Mouse (Mus musculus) lung, adult 2 months (tissue): ENCODE measurements at regions not wholly inside any gene's neighbourhood (a gene's known extent, or its start where the extent isn't known, plus 50 kb on each side); places are given as distances from the start of the nearest gene placed in this dataset.

ENCODE experiments used
- DNase-seq: peaks from one replicate; pipeline ENCODE4 v3.0.0; 2022
- H3K4me1 ChIP-seq: fragments of 200-500 bp; 2 replicates; pipeline ENCODE4 v1.6.1; 2011; ENCODE audit warnings: low read length; ENCODE audit not compliant: control insufficient read depth, insufficient read depth
- H3K4me3 ChIP-seq: fragments of 200-500 bp; replicated peaks from 2 replicates; pipeline ENCODE3; 2011; ENCODE audit warnings: low read depth, mild to moderate bottlenecking, control low read depth, low read length; ENCODE audit errors: extremely low read depth
- CTCF ChIP-seq: fragments of 200-500 bp; IDR thresholded peaks from 2 replicates; pipeline ENCODE4 v1.5.1; 2011; ENCODE audit warnings: mild to moderate bottlenecking, low read length, control low read depth; ENCODE audit not compliant: insufficient read depth
- POLR2A ChIP-seq: fragments of 200-500 bp; IDR thresholded peaks from 2 replicates; pipeline ENCODE4 v1.6.1; 2011; ENCODE audit warnings: low read depth, mild to moderate bottlenecking, control low read depth, low read length, borderline replicate concordance; ENCODE audit errors: extremely low read depth
- WGBS: fragments of 180-500 bp; shearing (Covaris S2); methylation state at CpG from one replicate; pipeline ENCODE4 v1.1.7; 2018; 5-methylcytosine and 5-hydroxymethylcytosine counted together

DNA sequence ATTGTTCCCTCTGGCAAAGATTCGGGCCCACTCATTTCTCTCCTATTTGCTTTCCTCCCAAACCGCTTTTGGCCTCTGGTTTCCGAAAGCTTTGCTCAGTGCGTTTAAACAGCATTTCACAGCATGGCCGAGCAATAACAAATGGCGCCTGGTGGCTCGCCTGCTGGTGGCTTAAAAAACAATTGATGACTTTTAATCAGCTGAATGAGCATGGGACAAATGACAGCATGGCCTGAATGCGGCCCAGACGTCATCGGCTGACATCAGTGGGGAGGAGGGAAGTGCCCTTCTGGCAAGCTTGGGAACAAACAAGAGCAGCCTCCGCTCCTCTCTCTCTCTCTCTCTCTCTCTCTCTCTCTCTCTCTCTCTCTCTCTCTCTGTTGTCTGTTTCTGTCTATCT, 362.3 kb downstream of the Bcor start:
- TF ChIP-seq CTCF (no peak), POLR2A (no peak)
- Histone ChIP-seq H3K4me1 (peaks cover 4% of the 10 kb centered on the region; the same call in 1 of the 2 replicates), H3K4me3 (no peak overlapping the region)
- 48% methylated on average over 11 of the region's 11 CpGs for WGBS
- no peak for DNase-seq

DNA sequence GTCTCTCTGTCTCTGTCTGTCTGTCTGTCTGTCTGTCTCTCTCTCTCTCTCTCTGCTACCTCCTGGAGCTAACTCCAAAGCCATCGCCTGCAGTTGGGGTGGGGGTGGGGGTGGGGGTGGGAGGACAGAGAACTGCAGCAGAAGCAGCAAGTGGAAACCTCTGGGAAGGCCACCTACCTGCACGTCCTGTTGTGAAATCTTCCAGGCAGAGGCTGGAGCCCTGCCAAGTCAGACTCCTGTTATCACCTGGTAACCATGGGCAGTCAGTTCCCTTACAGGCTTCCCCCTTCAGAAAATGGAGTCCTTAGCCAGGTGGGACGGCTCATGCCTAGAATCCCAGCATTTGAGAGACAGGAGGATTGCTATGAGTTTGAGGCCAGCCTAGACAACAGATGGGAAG, 361.8 kb downstream of the Bcor start:
- Histone ChIP-seq H3K4me1 (peaks cover 4% of the 10 kb centered on the region; the same call in 1 of the 2 replicates), H3K4me3 (no peak overlapping the region)
- peak; percentile 19 for DNase-seq
- TF ChIP-seq CTCF (no peak), POLR2A (no peak)
- 34% methylated on average over 3 of the region's 3 CpGs for WGBS

DNA sequence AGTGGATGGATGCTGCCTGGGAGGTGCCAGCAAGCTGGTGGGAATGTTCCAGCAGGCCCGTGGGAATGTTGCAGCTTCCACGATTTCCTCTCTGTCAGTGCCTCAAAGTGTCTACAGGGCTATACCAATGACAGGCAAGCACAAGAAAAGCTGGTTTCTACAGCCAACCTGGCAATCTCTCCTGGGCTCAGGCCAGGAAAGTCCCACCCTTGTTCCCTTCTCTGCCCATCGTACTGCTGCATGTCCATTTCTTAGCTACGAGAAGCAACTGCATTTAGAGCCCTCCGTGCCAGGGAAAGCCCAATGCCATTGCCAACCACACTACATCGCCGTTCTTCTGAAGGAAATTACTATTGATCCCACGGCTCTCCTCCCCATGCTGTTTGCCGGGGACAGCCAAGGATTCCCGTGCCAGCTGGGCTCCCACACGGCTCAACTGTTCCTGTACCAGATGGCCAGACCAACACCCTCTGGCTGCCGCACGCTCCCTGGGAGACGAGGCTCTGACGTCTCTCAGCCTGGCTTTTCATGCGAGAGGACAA, 359.7 kb downstream of the Bcor start:
- DNase-seq = no peak
- 70% methylated on average over 16 of the region's 16 CpGs for WGBS
- H3K4me1 ChIP-seq = peaks cover 4% of the 10 kb centered on the region; the same call in 1 of the 2 replicates
- TF ChIP-seq CTCF (no peak), POLR2A (no peak)
- H3K4me3 ChIP-seq = no peak overlapping the region

DNA sequence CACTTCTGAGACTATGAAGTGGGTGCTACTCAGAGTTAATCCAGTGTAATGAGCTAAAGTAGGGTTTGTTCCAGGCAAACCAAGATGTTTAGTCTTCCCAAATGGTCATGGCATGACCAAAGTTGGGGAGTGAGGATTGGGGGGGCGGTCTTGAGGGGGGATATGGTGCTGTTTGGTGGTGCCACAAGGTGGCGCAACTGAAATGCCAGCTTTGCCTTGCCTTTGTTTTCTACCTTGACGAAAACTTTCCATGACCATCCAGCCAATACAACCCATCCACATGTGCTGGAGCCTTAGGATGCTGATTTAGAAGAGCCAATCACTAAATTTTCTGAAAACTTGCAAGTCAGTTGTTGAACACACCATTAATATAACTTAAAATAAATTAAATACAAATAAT, 358.9 kb downstream of the Bcor start:
- WGBS = 48% methylated on average over 3 of the region's 3 CpGs
- peak; percentile 43 for TF ChIP-seq CTCF
- no peak for TF ChIP-seq POLR2A
- Histone ChIP-seq H3K4me3 (no peak overlapping the region), H3K4me1 (peaks cover 4% of the 10 kb centered on the region; the same call in 1 of the 2 replicates)
- no peak for DNase-seq

DNA sequence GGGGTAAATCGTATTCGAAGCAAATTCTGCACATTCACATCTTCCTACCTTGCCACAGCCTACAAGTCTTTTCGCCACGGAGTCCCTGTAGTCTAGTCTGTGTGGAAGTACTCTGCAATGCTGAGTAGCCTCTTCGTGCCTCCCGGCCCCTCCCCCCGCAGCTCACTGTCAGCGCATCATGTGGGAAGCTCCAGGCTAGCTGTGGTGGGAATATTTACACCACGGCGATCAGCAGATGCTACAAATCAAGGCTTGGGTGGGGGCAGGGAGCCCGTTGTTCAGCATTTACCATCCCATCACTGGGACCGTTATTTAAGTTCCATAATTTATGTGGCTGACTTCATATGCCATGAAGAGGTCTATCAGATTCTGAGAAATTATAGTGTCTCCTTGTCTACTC, 358.5 kb downstream of the Bcor start:
- DNase-seq = no peak
- no peak overlapping the region for H3K4me3 ChIP-seq
- peaks cover 4% of the 10 kb centered on the region; the same call in 1 of the 2 replicates for H3K4me1 ChIP-seq
- WGBS = 59% methylated on average over 12 of the region's 12 CpGs
- TF ChIP-seq POLR2A (no peak), CTCF (no peak)

DNA sequence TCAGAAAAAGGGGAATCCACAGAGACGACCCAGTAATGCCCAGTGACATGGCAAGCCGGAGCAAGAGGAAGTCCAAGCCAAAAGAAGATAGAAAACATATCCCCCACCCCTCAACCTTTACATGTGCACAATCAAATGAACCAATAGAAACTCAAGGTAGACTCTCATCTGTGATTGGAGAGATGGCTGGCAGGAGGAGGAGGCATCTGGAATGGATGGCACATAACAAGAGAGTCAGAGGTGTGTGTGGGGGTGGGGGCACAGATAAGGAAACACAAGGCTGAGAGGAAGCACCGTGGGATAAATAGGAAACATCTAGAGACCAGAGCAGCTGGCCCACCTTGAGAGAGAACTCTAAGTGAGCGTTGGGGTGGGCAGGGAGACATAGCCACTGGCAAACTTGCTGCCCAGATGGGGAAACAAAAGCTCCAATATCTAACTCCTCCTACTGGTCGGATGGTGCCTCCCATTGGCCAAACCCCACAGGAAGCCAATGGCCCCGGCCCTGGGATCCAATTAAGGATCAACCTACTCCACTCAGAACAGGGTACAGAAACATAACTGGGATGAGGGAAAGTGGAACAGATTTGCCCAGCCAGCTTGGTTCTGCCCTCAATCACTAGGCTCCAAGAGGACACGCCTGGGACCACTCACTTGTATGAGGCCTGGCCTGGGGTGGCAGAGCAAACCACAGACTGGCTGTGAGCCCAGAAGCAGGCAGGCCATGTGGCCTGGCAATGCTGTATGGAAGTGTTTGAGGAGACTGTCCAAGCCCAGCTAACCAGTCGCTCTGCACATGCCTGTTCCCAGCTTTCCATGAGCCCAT, 357.9 kb downstream of the Bcor start:
- Histone ChIP-seq H3K4me1 (peaks cover 4% of the 10 kb centered on the region; the same call in 1 of the 2 replicates), H3K4me3 (no peak overlapping the region)
- 53% methylated on average over 8 of the region's 8 CpGs for WGBS
- TF ChIP-seq CTCF (no peak), POLR2A (no peak)
- no peak for DNase-seq

DNA sequence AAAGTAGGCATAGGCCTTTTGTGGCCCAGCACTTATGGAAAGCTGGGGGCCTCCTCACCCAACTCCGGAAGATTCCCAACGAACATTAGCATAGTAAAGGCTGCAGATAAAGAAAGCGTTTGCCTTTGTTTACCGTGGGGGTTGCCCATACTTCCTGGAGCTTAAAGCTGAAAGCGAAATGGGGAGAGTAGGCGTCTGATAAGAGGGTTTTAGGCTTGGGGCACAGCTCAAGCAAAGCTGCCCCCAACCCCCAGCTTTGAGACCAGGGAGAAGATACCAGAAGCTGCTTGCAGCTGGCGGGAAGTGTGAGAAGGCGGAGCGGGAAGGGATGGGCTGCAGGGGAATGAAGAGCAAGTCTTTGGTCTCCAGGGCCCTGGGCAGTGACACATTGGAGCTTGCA, 356.9 kb downstream of the Bcor start:
- TF ChIP-seq CTCF (no peak), POLR2A (no peak)
- DNase-seq = no peak
- Histone ChIP-seq H3K4me1 (peaks cover 7% of the 10 kb centered on the region; the same call in 1 of the 2 replicates), H3K4me3 (no peak overlapping the region)
- 39% methylated on average over 9 of the region's 9 CpGs for WGBS

DNA sequence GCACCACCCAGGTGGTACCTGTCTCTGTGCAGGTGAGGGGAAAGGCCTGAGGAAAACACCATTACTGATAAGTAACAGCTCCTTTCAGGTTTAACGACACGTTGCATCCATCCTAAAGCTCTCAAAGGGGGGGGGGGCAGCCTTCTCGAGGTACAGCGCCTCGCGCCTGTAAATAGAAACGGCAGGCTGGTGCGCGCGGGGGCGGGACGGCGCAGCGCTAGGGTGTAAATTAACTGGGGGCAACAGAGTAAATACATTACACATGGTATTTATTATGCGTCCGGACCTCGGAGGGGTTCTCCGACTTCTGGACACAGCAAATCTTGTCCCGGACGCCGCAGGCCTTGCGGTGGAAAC, 353.3 kb downstream of the Bcor start:
- TF ChIP-seq CTCF = no peak
- no peak for TF ChIP-seq POLR2A
- H3K4me1 ChIP-seq = 0 out of 2 replicates have a peak, but pooled peaks cover 3% of the 10 kb centered on the region
- peak overlapping the region; percentile 24 for H3K4me3 ChIP-seq
- WGBS = 17% methylated on average over 22 of the region's 22 CpGs
- DNase-seq = no peak

DNA sequence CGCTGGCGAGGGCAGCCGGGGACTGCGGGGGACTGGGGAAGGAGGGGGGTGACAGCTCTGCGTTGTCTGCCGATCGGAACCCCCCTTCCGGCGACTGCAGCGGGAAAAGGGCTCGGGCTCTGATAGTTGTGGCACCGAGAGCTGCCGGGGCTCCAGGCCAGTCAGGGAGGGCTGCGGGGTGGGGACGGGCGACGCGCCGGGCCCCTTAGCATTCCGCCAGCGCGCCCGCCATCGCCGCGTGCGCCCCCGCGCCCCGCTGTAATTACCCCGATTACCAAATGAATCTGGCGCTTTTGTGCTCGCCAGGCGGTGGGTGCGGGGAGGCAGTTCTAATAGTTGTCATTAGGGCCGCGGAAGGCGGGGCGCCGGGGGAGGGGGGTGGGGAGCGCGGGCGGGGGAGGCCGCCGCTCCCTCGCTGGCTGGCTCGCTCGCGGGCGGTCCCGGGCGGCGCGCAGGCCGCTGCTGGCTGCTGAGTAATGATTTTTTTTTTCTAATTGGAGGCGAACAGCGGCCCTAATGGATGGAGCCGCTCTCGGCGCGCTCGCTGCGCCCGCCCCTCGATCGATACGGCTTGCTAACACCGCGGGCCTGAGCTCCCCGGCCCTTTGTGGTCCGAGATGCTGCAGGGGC, 352.8 kb downstream of the Bcor start:
- DNase-seq = no peak
- WGBS = 10% methylated on average over 68 of the region's 71 CpGs
- TF ChIP-seq POLR2A = no peak
- TF ChIP-seq CTCF = no peak
- H3K4me1 ChIP-seq = 0 out of 2 replicates have a peak, but pooled peaks cover 3% of the 10 kb centered on the region
- peak overlapping the region; percentile 44 for H3K4me3 ChIP-seq
